Mouse (Mus musculus): ENCODE measurements around the gene Serpina1a. TPM values are rescaled to one million over a fixed set of nuclear protein-coding genes. Genes with fewer than 3 reads are reported as not detected.
"Not testable (repeated sequence)": the region's sequence is repeated elsewhere in the genome, so short reads cannot be mapped to it uniquely, and the experiment has no call there.

Serpina1a gene
- not detected for total RNA-seq (2021)

GRCm38 (mm10) chr12:103863101-103863974, at the start of gene Serpina1a:
Gene Serpina1a, minus strand, starts transcription at chr12:103863562.
- intact Hi-C loops (cut with DNase I); DNase-seq (ENCODE audit: low spot score in 2 of 2): not testable (repeated sequence)

GRCm38 (mm10) chr12:103909181-103909580, 45.8 kb upstream of the Serpina1a start:
- intact Hi-C loops (cut with DNase I); DNase-seq (ENCODE audit: low spot score in 2 of 2): not testable (repeated sequence)

GRCm38 (mm10) chr12:103907746-103908145, 44.4 kb upstream of the Serpina1a start:
- DNase-seq (ENCODE audit: low spot score in 2 of 2); intact Hi-C loops (cut with DNase I): not testable (repeated sequence)

GRCm38 (mm10) chr12:103904837-103905340, 41.5 kb upstream of the Serpina1a start, which contains the start of gene Serpina1c:
Gene Serpina1c, minus strand, starts transcription at chr12:103904887.
- DNase-seq (ENCODE audit: low spot score in 2 of 2); intact Hi-C loops (cut with DNase I): not testable (repeated sequence)

- DNase-seq (ENCODE audit: low spot score in 2 of 2); intact Hi-C loops (cut with DNase I): not testable (repeated sequence)
Measured at GRCm38 (mm10) chr12:103901929-103902328, 38.6 kb upstream of the Serpina1a start.

GRCm38 (mm10) chr12:103866873-103867272, 3.5 kb upstream of the Serpina1a start:
- intact Hi-C loops (cut with DNase I), result not testable (repeated sequence)

GRCm38 (mm10) chr12:103860976-103861375, 2.4 kb downstream of the Serpina1a start:
- intact Hi-C loops (cut with DNase I), result no loop called here
- no peak for DNase-seq (ENCODE audit: low spot score in 2 of 2)

More at GRCm38 (mm10) chr12:103866873-103867272, 3.5 kb upstream of the Serpina1a start:
- DNase-seq (ENCODE audit: low spot score in 2 of 2), result not testable (repeated sequence)

- intact Hi-C loops (cut with DNase I); DNase-seq (ENCODE audit: low spot score in 2 of 2): not testable (repeated sequence)
Measured at GRCm38 (mm10) chr12:103860571-103860970, 2.8 kb downstream of the Serpina1a start.

- intact Hi-C loops (cut with DNase I), result not testable (repeated sequence)
Measured at GRCm38 (mm10) chr12:103859584-103859983, 3.8 kb downstream of the Serpina1a start.

GRCm38 (mm10) chr12:103853032-103853431, 10.3 kb downstream of the Serpina1a start:
- DNase-seq (ENCODE audit: low spot score in 2 of 2); intact Hi-C loops (cut with DNase I): not testable (repeated sequence)

More at GRCm38 (mm10) chr12:103859584-103859983, 3.8 kb downstream of the Serpina1a start:
- DNase-seq (ENCODE audit: low spot score in 2 of 2), result not testable (repeated sequence)

GRCm38 (mm10) chr12:103830273-103830672, 33.1 kb downstream of the Serpina1a start, which contains the start of gene Serpina1b:
Gene Serpina1b, minus strand, starts transcription at chr12:103830373.
- intact Hi-C loops (cut with DNase I), result not testable (repeated sequence)

GRCm38 (mm10) chr12:103827661-103828372, 35.5 kb downstream of the Serpina1a start:
- DNase-seq (ENCODE audit: low spot score in 2 of 2); intact Hi-C loops (cut with DNase I): not testable (repeated sequence)

More at GRCm38 (mm10) chr12:103830273-103830672, 33.1 kb downstream of the Serpina1a start, which contains the start of gene Serpina1b:
- not testable (repeated sequence) for DNase-seq (ENCODE audit: low spot score in 2 of 2)

GRCm38 (mm10) chr12:103823826-103824225, 39.5 kb downstream of the Serpina1a start:
- intact Hi-C loops (cut with DNase I); DNase-seq (ENCODE audit: low spot score in 2 of 2): not testable (repeated sequence)

Other genes with a start within 250 kb of the Serpina1a start
- not detected for gene Serpina10, start 232.1 kb downstream of the Serpina1a start, total RNA-seq (2021)
- not detected for gene Serpina6, start 206.3 kb downstream of the Serpina1a start, total RNA-seq (2021)
- not detected for gene Serpina16, start 187.4 kb downstream of the Serpina1a start, total RNA-seq (2021)
- gene Serpina1f, start 168.0 kb downstream of the Serpina1a start, total RNA-seq (2021), result not detected
- gene Serpina1d, start 90.0 kb downstream of the Serpina1a start, total RNA-seq (2021), result not detected
- not detected for gene Serpina1b, start 33.2 kb downstream of the Serpina1a start, total RNA-seq (2021)
- gene Serpina1c, start 41.3 kb upstream of the Serpina1a start, total RNA-seq (2021), result not detected
- gene Serpina1e, start 95.4 kb upstream of the Serpina1a start, total RNA-seq (2021), result not detected
- gene Serpina11, start 126.4 kb upstream of the Serpina1a start, total RNA-seq (2021), result not detected
- 1 to 10 TPM; 2.4 to 3.2 TPM for gene Serpina9, start 150.2 kb upstream of the Serpina1a start, total RNA-seq (2021)
- not detected for gene Serpina12, start 180.9 kb upstream of the Serpina1a start, total RNA-seq (2021)
- not detected for gene Serpina5, start 237.6 kb upstream of the Serpina1a start, total RNA-seq (2021)
- not detected for gene Serpina3a, start 249.2 kb upstream of the Serpina1a start, total RNA-seq (2021)

All from left cerebral cortex, postnatal 36 days (tissue).